Mouse (Mus musculus): Measurements from ENCODE around the gene Glra4.
"Not testable (repeated sequence)": the region's sequence is repeated elsewhere in the genome, so short reads cannot be mapped to it uniquely, and the experiment has no call there.

Glra4 gene

DNA sequence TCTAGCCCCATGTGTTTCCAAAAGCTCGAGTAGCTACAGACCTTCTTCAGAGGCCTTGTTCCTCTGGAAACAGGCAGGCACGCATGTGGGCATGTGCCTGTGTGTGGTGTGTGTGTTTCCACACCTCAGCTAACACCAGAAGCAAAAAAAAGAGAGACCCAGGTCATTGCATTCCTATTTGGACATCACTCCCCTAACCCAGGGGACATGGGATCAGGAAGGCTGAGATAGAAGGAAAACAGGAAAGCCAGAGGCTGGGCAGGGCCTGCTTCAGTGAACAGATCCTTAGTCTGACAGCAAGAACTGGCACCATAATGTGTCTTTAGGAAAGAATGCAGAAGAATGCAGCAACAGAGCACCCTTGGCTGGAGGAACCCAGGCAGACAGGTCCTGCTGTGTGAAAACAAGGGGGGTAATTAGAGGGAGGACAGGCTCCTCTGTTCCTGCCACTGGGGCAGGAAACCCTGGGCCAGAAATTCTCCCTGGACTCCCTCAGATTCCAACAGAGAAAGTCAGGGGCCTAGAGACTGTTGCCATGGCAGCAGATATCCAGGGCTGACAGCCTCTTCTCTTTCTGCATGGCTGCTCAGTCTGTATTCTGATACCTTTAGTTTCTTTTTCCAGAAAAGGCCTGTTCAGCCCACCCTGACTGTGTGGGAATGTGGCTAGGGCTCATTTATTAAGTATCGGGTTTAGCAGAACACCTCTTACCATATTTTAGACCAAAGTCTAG lies 65.0 kb downstream of the Glra4 start:
- not testable (repeated sequence) for DNase-seq

DNA sequence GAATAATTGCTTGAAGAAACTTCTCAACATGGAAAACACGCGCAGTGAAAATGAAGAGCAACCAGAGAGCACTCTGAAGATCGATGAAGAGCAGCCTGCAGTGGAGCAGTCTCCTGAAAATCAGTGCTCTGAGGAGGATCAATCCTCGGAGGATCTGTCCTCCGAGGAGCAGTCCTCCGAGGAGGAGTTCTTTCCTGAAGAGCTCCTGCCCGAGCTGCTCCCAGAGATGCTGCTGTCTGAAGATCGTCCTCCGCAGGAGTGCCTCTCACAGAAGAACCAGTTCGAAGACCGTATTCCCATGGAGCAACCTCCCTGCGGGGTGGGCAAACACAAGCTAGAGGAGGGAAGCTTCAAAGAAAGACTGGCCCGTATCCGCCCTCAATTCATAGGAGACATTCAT lies 71.2 kb downstream of the Glra4 start:
- no peak for DNase-seq

DNA sequence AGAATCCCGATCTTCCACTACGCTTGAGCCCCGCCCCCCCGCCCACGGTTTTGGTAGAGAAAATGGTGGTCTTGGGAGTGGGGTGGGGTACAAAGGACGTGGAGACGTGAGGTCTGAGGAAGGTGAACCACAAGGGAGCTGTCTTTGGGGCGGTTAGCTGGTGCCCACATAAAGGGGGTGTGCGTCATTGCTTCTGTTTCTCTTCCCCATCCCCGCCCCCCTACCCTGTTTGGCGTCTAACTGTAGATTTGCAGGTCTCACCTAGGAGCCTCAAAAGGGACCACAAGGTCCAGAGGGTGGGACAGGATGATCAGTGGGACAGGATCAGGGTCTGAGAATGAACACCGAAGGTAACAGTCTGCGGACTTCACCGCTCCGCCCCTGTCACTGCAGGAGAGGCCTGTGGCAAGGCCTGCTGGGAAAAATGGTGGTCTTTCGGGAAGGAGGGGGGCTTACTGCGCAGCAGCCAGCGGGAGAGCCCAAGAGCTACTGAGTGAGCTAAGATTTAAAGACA lies 71.7 kb downstream of the Glra4 start:
- peak; percentile 63 to 73 for DNase-seq
